Mouse (Mus musculus) intestine, embryonic 15.5 days (tissue): ENCODE measurements at regions not wholly inside any gene's neighbourhood (a gene's known extent, or its start where the extent isn't known, plus 50 kb on each side); places are given as distances from the start of the nearest gene placed in this dataset.

Source experiments
- ATAC-seq: fragments of 200-750 bp; cut with Nextera tagmentation; 2 replicates; pipeline ENCODE4 v1.8.0; 2017; ENCODE audit warnings: moderate TSS enrichment, moderate library complexity
- H3K27ac ChIP-seq: fragments of 300-500 bp; sonication (generic); 2 replicates; pipeline ENCODE4 v1.5.1; 2015; ENCODE audit warnings: mild to moderate bottlenecking, inconsistent platforms
- H3K27me3 ChIP-seq: fragments of 300-500 bp; sonication (generic); replicated peaks from 2 replicates; pipeline ENCODE4 v1.6.1; 2015; ENCODE audit warnings: inconsistent platforms
- H3K36me3 ChIP-seq: fragments of 300-500 bp; sonication (generic); 2 replicates; pipeline ENCODE4 v1.6.1; 2015; ENCODE audit warnings: inconsistent platforms
- H3K4me1 ChIP-seq: fragments of 300-500 bp; sonication (generic); replicated peaks from 2 replicates; pipeline ENCODE4 v1.6.1; 2015; ENCODE audit warnings: inconsistent platforms
- H3K4me2 ChIP-seq: fragments of 300-500 bp; sonication (generic); replicated peaks from 2 replicates; pipeline ENCODE4 v1.6.1; 2015; ENCODE audit warnings: mild to moderate bottlenecking, inconsistent platforms
- H3K4me3 ChIP-seq: fragments of 300-500 bp; sonication (generic); replicated peaks from 2 replicates; pipeline ENCODE4 v1.5.1; 2015; ENCODE audit warnings: inconsistent platforms
- H3K9ac ChIP-seq: fragments of 300-500 bp; sonication (generic); 2 replicates; pipeline ENCODE4 v1.6.1; 2015; ENCODE audit warnings: inconsistent platforms
- H3K9me3 ChIP-seq: fragments of 300-500 bp; sonication (generic); 2 replicates; pipeline ENCODE4 v1.6.1; 2016; ENCODE audit warnings: inconsistent platforms
- WGBS: fragments of 180-500 bp; shearing (Covaris S2); methylation state at CpG from one replicate; pipeline ENCODE4 v1.1.7; 2015; 5-methylcytosine and 5-hydroxymethylcytosine counted together

GRCm38 (mm10) chr4:39926021-39926591, 216.8 kb upstream of the Aco1 start:
- H3K9me3 ChIP-seq = no peaks in the 10 kb centered on the region
- no peaks in the 10 kb centered on the region for H3K4me1 ChIP-seq
- H3K27ac ChIP-seq = no peak overlapping the region
- no peak overlapping the region for H3K4me3 ChIP-seq
- no peak overlapping the region for H3K9ac ChIP-seq
- H3K27me3 ChIP-seq = no peaks in the 10 kb centered on the region
- no peak overlapping the region for H3K4me2 ChIP-seq
- 77% methylated on average over 3 of the region's 3 CpGs for WGBS
- H3K36me3 ChIP-seq = no peaks in the 10 kb centered on the region
- no peak for ATAC-seq

- no peak overlapping the region for H3K4me2 ChIP-seq
- no peak for ATAC-seq
- no peaks in the 10 kb centered on the region for H3K4me1 ChIP-seq
- no peak overlapping the region for H3K4me3 ChIP-seq
- no peak overlapping the region for H3K27ac ChIP-seq
- H3K27me3 ChIP-seq = no peaks in the 10 kb centered on the region
- WGBS = 91% methylated on average over 7 of the region's 7 CpGs
- no peaks in the 10 kb centered on the region for H3K36me3 ChIP-seq
- no peak overlapping the region for H3K9ac ChIP-seq
- H3K9me3 ChIP-seq = no peaks in the 10 kb centered on the region
Observed at GRCm38 (mm10) chr4:39926594-39926993, 216.3 kb upstream of the Aco1 start.

GRCm38 (mm10) chr4:39928491-39928890, 214.4 kb upstream of the Aco1 start:
- Histone ChIP-seq H3K4me2 (no peak overlapping the region), H3K27ac (no peak overlapping the region), H3K4me3 (no peak overlapping the region), H3K36me3 (no peaks in the 10 kb centered on the region), H3K9ac (no peak overlapping the region), H3K27me3 (no peaks in the 10 kb centered on the region), H3K4me1 (no peaks in the 10 kb centered on the region), H3K9me3 (no peaks in the 10 kb centered on the region)
- ATAC-seq = no peak
- whole genome bisulfite sequencing = 60% methylated on average over 2 of the region's 2 CpGs

- no peaks in the 10 kb centered on the region for H3K9me3 ChIP-seq
- WGBS = 86% methylated on average over 12 of the region's 12 CpGs
- no peak overlapping the region for H3K27ac ChIP-seq
- H3K4me3 ChIP-seq = no peak overlapping the region
- H3K36me3 ChIP-seq = no peaks in the 10 kb centered on the region
- no peaks in the 10 kb centered on the region for H3K27me3 ChIP-seq
- ATAC-seq = no peak
- H3K9ac ChIP-seq = no peak overlapping the region
- H3K4me2 ChIP-seq = no peak overlapping the region
- no peaks in the 10 kb centered on the region for H3K4me1 ChIP-seq
Observed at GRCm38 (mm10) chr4:39934025-39934708, 208.7 kb upstream of the Aco1 start.

GRCm38 (mm10) chr4:39958687-39959086, 184.2 kb upstream of the Aco1 start:
- H3K9ac ChIP-seq = no peak overlapping the region
- H3K9me3 ChIP-seq = no peaks in the 10 kb centered on the region
- no peak overlapping the region for H3K4me3 ChIP-seq
- 81% methylated on average over 3 of the region's 3 CpGs for WGBS
- H3K27me3 ChIP-seq = no peaks in the 10 kb centered on the region
- no peak overlapping the region for H3K4me2 ChIP-seq
- H3K27ac ChIP-seq = no peak overlapping the region
- no peaks in the 10 kb centered on the region for H3K36me3 ChIP-seq
- H3K4me1 ChIP-seq = no peaks in the 10 kb centered on the region
- ATAC-seq = no peak

- no peak overlapping the region for H3K9ac ChIP-seq
- no peak for ATAC-seq
- H3K36me3 ChIP-seq = no peaks in the 10 kb centered on the region
- H3K4me3 ChIP-seq = no peak overlapping the region
- no peak overlapping the region for H3K27ac ChIP-seq
- H3K4me1 ChIP-seq = no peaks in the 10 kb centered on the region
- no peaks in the 10 kb centered on the region for H3K27me3 ChIP-seq
- 90% methylated on average over 3 of the region's 3 CpGs for WGBS
- no peak overlapping the region for H3K4me2 ChIP-seq
- H3K9me3 ChIP-seq = no peaks in the 10 kb centered on the region
Observed at GRCm38 (mm10) chr4:39967938-39968337, 174.9 kb upstream of the Aco1 start.

GRCm38 (mm10) chr4:39991358-39991757, 151.5 kb upstream of the Aco1 start:
- Histone ChIP-seq H3K36me3 (no peaks in the 10 kb centered on the region), H3K27ac (no peak overlapping the region), H3K27me3 (no peaks in the 10 kb centered on the region), H3K4me3 (no peak overlapping the region), H3K9me3 (no peaks in the 10 kb centered on the region), H3K9ac (no peak overlapping the region), H3K4me2 (no peak overlapping the region), H3K4me1 (no peaks in the 10 kb centered on the region)
- WGBS = 68% methylated on average over 6 of the region's 6 CpGs
- no peak for ATAC-seq

GRCm38 (mm10) chr4:39991851-39992250, 151.0 kb upstream of the Aco1 start:
- no peak overlapping the region for H3K4me3 ChIP-seq
- no peak overlapping the region for H3K27ac ChIP-seq
- H3K9ac ChIP-seq = no peak overlapping the region
- no peaks in the 10 kb centered on the region for H3K9me3 ChIP-seq
- H3K36me3 ChIP-seq = no peaks in the 10 kb centered on the region
- H3K4me1 ChIP-seq = no peaks in the 10 kb centered on the region
- no peak for ATAC-seq
- WGBS = 82% methylated on average over 2 of the region's 2 CpGs
- no peak overlapping the region for H3K4me2 ChIP-seq
- H3K27me3 ChIP-seq = no peaks in the 10 kb centered on the region

- no peaks in the 10 kb centered on the region for H3K36me3 ChIP-seq
- no peak overlapping the region for H3K4me3 ChIP-seq
- no peaks in the 10 kb centered on the region for H3K4me1 ChIP-seq
- no peak overlapping the region for H3K27ac ChIP-seq
- 74% methylated on average over 5 of the region's 5 CpGs for WGBS
- H3K27me3 ChIP-seq = no peaks in the 10 kb centered on the region
- H3K4me2 ChIP-seq = no peak overlapping the region
- no peak overlapping the region for H3K9ac ChIP-seq
- H3K9me3 ChIP-seq = no peaks in the 10 kb centered on the region
- ATAC-seq = no peak
Observed at GRCm38 (mm10) chr4:39998771-39999422, 144.0 kb upstream of the Aco1 start.

- no peak overlapping the region for H3K27ac ChIP-seq
- H3K27me3 ChIP-seq = no peaks in the 10 kb centered on the region
- no peak overlapping the region for H3K4me3 ChIP-seq
- peak; percentile 51; the same call in 1 of the 2 replicates for ATAC-seq
- no peaks in the 10 kb centered on the region for H3K4me1 ChIP-seq
- no peaks in the 10 kb centered on the region for H3K36me3 ChIP-seq
- H3K4me2 ChIP-seq = no peak overlapping the region
- H3K9ac ChIP-seq = no peak overlapping the region
- 44% methylated on average over 7 of the region's 7 CpGs for WGBS
- H3K9me3 ChIP-seq = no peaks in the 10 kb centered on the region
Observed at GRCm38 (mm10) chr4:40014666-40015065, 128.2 kb upstream of the Aco1 start.

GRCm38 (mm10) chr4:40016856-40017255, 126.0 kb upstream of the Aco1 start:
- Histone ChIP-seq H3K27ac (no peak overlapping the region), H3K9ac (no peak overlapping the region), H3K27me3 (no peaks in the 10 kb centered on the region), H3K36me3 (no peaks in the 10 kb centered on the region), H3K4me2 (no peak overlapping the region), H3K4me3 (no peak overlapping the region), H3K9me3 (no peaks in the 10 kb centered on the region), H3K4me1 (no peaks in the 10 kb centered on the region)
- 81% methylated on average over 15 of the region's 15 CpGs for WGBS
- no peak for ATAC-seq

- Histone ChIP-seq H3K27me3 (no peaks in the 10 kb centered on the region), H3K4me1 (no peaks in the 10 kb centered on the region), H3K27ac (no peak overlapping the region), H3K4me3 (no peak overlapping the region), H3K9me3 (no peaks in the 10 kb centered on the region), H3K36me3 (no peaks in the 10 kb centered on the region), H3K9ac (no peak overlapping the region), H3K4me2 (no peak overlapping the region)
- WGBS = 69% methylated on average over 4 of the region's 4 CpGs
- ATAC-seq = no peak
Observed at GRCm38 (mm10) chr4:40018208-40018607, 124.7 kb upstream of the Aco1 start.

GRCm38 (mm10) chr4:40031361-40031760, 111.5 kb upstream of the Aco1 start:
- WGBS = 82% methylated on average over 1 of the region's 1 CpGs
- Histone ChIP-seq H3K4me3 (no peak overlapping the region), H3K27ac (no peak overlapping the region), H3K27me3 (no peaks in the 10 kb centered on the region), H3K36me3 (no peaks in the 10 kb centered on the region), H3K9me3 (no peaks in the 10 kb centered on the region), H3K4me2 (no peak overlapping the region), H3K9ac (no peak overlapping the region), H3K4me1 (no peaks in the 10 kb centered on the region)
- no peak for ATAC-seq
